Mouse (Mus musculus) liver, embryonic 13.5 days (tissue): ENCODE measurements around the gene Pcid2. TPM values are rescaled to one million over a fixed set of nuclear protein-coding genes. Genes with fewer than 3 reads are reported as not detected.

Source experiments
- ATAC-seq: fragments of 200-750 bp; cut with Nextera tagmentation; 2 replicates; pipeline ENCODE4 v1.8.0; 2017; ENCODE audit warnings: low read depth, mild to moderate bottlenecking, moderate number of reproducible peaks, moderate library complexity
- DNase-seq: peaks from one replicate; pipeline ENCODE4 v3.0.0; 2022
- H3K27ac ChIP-seq: fragments of 300-500 bp; sonication (generic); 2 replicates; pipeline ENCODE4 v1.5.1; 2015; ENCODE audit warnings: moderate library complexity, mild to moderate bottlenecking, inconsistent platforms
- H3K27me3 ChIP-seq: fragments of 300-500 bp; sonication (generic); 2 replicates; pipeline ENCODE4 v1.6.1; 2015; ENCODE audit warnings: mild to moderate bottlenecking, inconsistent platforms
- H3K36me3 ChIP-seq: fragments of 300-500 bp; sonication (generic); 2 replicates; pipeline ENCODE4 v1.6.1; 2015; ENCODE audit warnings: mild to moderate bottlenecking, inconsistent platforms
- H3K4me1 ChIP-seq: fragments of 300-500 bp; sonication (generic); replicated peaks from 2 replicates; pipeline ENCODE4 v1.6.1; 2015; ENCODE audit warnings: inconsistent platforms
- H3K4me2 ChIP-seq: fragments of 300-500 bp; sonication (generic); 2 replicates; pipeline ENCODE4 v1.6.1; 2015; ENCODE audit warnings: inconsistent platforms, mild to moderate bottlenecking, moderate library complexity
- H3K4me3 ChIP-seq: fragments of 300-500 bp; sonication (generic); replicated peaks from 2 replicates; pipeline ENCODE4 v1.5.1; 2015; ENCODE audit warnings: mild to moderate bottlenecking, inconsistent platforms
- H3K9ac ChIP-seq: fragments of 300-500 bp; sonication (generic); 2 replicates; pipeline ENCODE4 v1.6.1; 2015; ENCODE audit warnings: mild to moderate bottlenecking, inconsistent platforms
- H3K9me3 ChIP-seq: fragments of 300-500 bp; sonication (generic); replicated peaks from 2 replicates; pipeline ENCODE4 v1.6.1; 2016; ENCODE audit warnings: inconsistent platforms
- WGBS: fragments of 180-500 bp; shearing (Covaris S2); methylation state at CpG from one replicate; pipeline ENCODE4 v1.1.7; 2015; ENCODE audit not compliant: insufficient replicate concordance; 5-methylcytosine and 5-hydroxymethylcytosine counted together
- polyA plus RNA-seq: library from polyadenylated mRNA; unstranded; fragments of >200 nt; fragmentation: Nextera tagmentation; extraction: Ambion mirVana; gene quantifications from 2 replicates; pipeline ENCODE4 v1.2.1, GENCODE M21; 2015

Pcid2 gene
- polyA plus RNA-seq, 1 experiment from 2014 or later: 19.8 TPM

GRCm38 (mm10) chr8:13120882-13121665, 15.8 kb upstream of the Pcid2 start:
- Histone ChIP-seq H3K36me3 (peaks cover 83% of the 10 kb centered on the region), H3K9me3 (no peaks in the 10 kb centered on the region), H3K4me1 (peaks cover 57% of the 10 kb centered on the region), H3K9ac (peak overlapping the region; percentile 61), H3K27me3 (no peaks in the 10 kb centered on the region), H3K4me2 (peak overlapping the region; percentile 33), H3K4me3 (no peak overlapping the region), H3K27ac (peak overlapping the region; percentile 86)
- ATAC-seq (peak; percentile 83), DNase-seq (peak; percentile 56)
- 27% methylated on average over 7 of the region's 7 CpGs for WGBS

- ATAC-seq: no peak
- peaks cover 56% of the 10 kb centered on the region for H3K4me1 ChIP-seq
- H3K9me3 ChIP-seq: no peaks in the 10 kb centered on the region
- no peak overlapping the region for H3K4me3 ChIP-seq
- H3K36me3 ChIP-seq: peaks cover 78% of the 10 kb centered on the region
- WGBS: 82% methylated on average over 3 of the region's 3 CpGs
- H3K27ac ChIP-seq: 0 out of 2 replicates have a peak overlapping the region, but pooled peaks have one; percentile 13
- no peak overlapping the region for H3K9ac ChIP-seq
- H3K27me3 ChIP-seq: no peaks in the 10 kb centered on the region
- no peak for DNase-seq
- no peak overlapping the region for H3K4me2 ChIP-seq
These were observed 13.3 kb upstream of the Pcid2 start for GRCm38 (mm10) chr8:13118516-13118915.

GRCm38 (mm10) chr8:13117096-13117495, 11.8 kb upstream of the Pcid2 start:
- WGBS: 82% methylated on average over 2 of the region's 2 CpGs
- no peaks in the 10 kb centered on the region for H3K27me3 ChIP-seq
- no peak overlapping the region for H3K4me2 ChIP-seq
- no peaks in the 10 kb centered on the region for H3K9me3 ChIP-seq
- H3K36me3 ChIP-seq: peaks cover 73% of the 10 kb centered on the region
- H3K4me3 ChIP-seq: no peak overlapping the region
- no peak for ATAC-seq
- no peak overlapping the region for H3K9ac ChIP-seq
- no peak overlapping the region for H3K27ac ChIP-seq
- DNase-seq: no peak
- peaks cover 47% of the 10 kb centered on the region for H3K4me1 ChIP-seq

- DNase-seq (no peak), ATAC-seq (no peak)
- Histone ChIP-seq H3K4me1 (peaks cover 48% of the 10 kb centered on the region), H3K27me3 (no peaks in the 10 kb centered on the region), H3K4me3 (no peak overlapping the region), H3K9ac (no peak overlapping the region), H3K27ac (no peak overlapping the region), H3K9me3 (no peaks in the 10 kb centered on the region), H3K4me2 (no peak overlapping the region), H3K36me3 (peaks cover 47% of the 10 kb centered on the region)
- 70% methylated on average over 4 of the region's 4 CpGs for whole genome bisulfite sequencing
These were observed 8.0 kb upstream of the Pcid2 start for GRCm38 (mm10) chr8:13113232-13113631.

- no peaks in the 10 kb centered on the region for H3K27me3 ChIP-seq
- no peak overlapping the region for H3K4me3 ChIP-seq
- ATAC-seq (no peak), DNase-seq (no peak)
- H3K9ac ChIP-seq: no peak overlapping the region
- 80% methylated on average over 11 of the region's 11 CpGs for WGBS
- peaks cover 41% of the 10 kb centered on the region for H3K36me3 ChIP-seq
- H3K27ac ChIP-seq: no peak overlapping the region
- H3K4me1 ChIP-seq: peaks cover 58% of the 10 kb centered on the region
- H3K4me2 ChIP-seq: no peak overlapping the region
- no peaks in the 10 kb centered on the region for H3K9me3 ChIP-seq
These were observed 6.7 kb upstream of the Pcid2 start for GRCm38 (mm10) chr8:13111917-13112316.

- no peaks in the 10 kb centered on the region for H3K27me3 ChIP-seq
- no peak for ATAC-seq
- H3K4me2 ChIP-seq: peak overlapping the region; percentile 80
- no peak for DNase-seq
- 57% methylated on average over 1 of the region's 1 CpGs for WGBS
- H3K4me1 ChIP-seq: peaks cover 63% of the 10 kb centered on the region
- peaks cover 28% of the 10 kb centered on the region for H3K36me3 ChIP-seq
- peak overlapping the region; percentile 96 for H3K27ac ChIP-seq
- peak overlapping the region; percentile 84 for H3K4me3 ChIP-seq
- H3K9me3 ChIP-seq: no peaks in the 10 kb centered on the region
- H3K9ac ChIP-seq: peak overlapping the region; percentile 51
These were observed 4.2 kb upstream of the Pcid2 start for GRCm38 (mm10) chr8:13109416-13109960.

- peak overlapping the region; percentile 99 for H3K9ac ChIP-seq
- WGBS: 44% methylated on average over 8 of the region's 8 CpGs
- peaks cover 66% of the 10 kb centered on the region for H3K4me1 ChIP-seq
- H3K27ac ChIP-seq: peak overlapping the region; percentile 96
- H3K4me3 ChIP-seq: peak overlapping the region; percentile 84
- H3K9me3 ChIP-seq: no peaks in the 10 kb centered on the region
- peaks cover 24% of the 10 kb centered on the region for H3K36me3 ChIP-seq
- peak overlapping the region; percentile 80 for H3K4me2 ChIP-seq
- ATAC-seq: peak; percentile 54
- no peaks in the 10 kb centered on the region for H3K27me3 ChIP-seq
- DNase-seq: peak; percentile 70
These were observed 3.7 kb upstream of the Pcid2 start for GRCm38 (mm10) chr8:13108967-13109366.

- Histone ChIP-seq H3K27ac (peak overlapping the region; percentile 96), H3K27me3 (no peaks in the 10 kb centered on the region), H3K9ac (peak overlapping the region; percentile 99), H3K4me2 (peak overlapping the region; percentile 80), H3K4me3 (peak overlapping the region; percentile 84), H3K4me1 (peaks cover 75% of the 10 kb centered on the region), H3K9me3 (no peaks in the 10 kb centered on the region), H3K36me3 (peaks cover 16% of the 10 kb centered on the region)
- peak; percentile 75 for DNase-seq
- peak; percentile 51 for ATAC-seq
- 32% methylated on average over 13 of the region's 13 CpGs for WGBS
These were observed 2.9 kb upstream of the Pcid2 start for GRCm38 (mm10) chr8:13107990-13108638.

GRCm38 (mm10) chr8:13105908-13106551, 771 bp upstream of the Pcid2 start:
- H3K9me3 ChIP-seq: no peaks in the 10 kb centered on the region
- peaks cover 7% of the 10 kb centered on the region; the same call in 1 of the 2 replicates for H3K36me3 ChIP-seq
- peak overlapping the region; percentile 96 for H3K27ac ChIP-seq
- ATAC-seq: peak; percentile 43
- H3K27me3 ChIP-seq: no peaks in the 10 kb centered on the region
- H3K4me2 ChIP-seq: peak overlapping the region; percentile 80
- H3K4me3 ChIP-seq: peak overlapping the region; percentile 84
- under 1% methylated on average over 49 of the region's 63 CpGs for WGBS
- peak; percentile 58 for DNase-seq
- peak overlapping the region; percentile 99 for H3K9ac ChIP-seq
- H3K4me1 ChIP-seq: peaks cover 66% of the 10 kb centered on the region

GRCm38 (mm10) chr8:13104691-13105086, 570 bp downstream of the Pcid2 start:
- Histone ChIP-seq H3K27me3 (no peaks in the 10 kb centered on the region), H3K27ac (peak overlapping the region; percentile 93), H3K4me1 (peaks cover 54% of the 10 kb centered on the region), H3K9me3 (no peaks in the 10 kb centered on the region), H3K4me3 (peak overlapping the region; percentile 84), H3K4me2 (peak overlapping the region; percentile 91), H3K9ac (peak overlapping the region; percentile 86), H3K36me3 (peaks cover 14% of the 10 kb centered on the region; the same call in 1 of the 2 replicates)
- WGBS: under 1% methylated on average over 42 of the region's 45 CpGs
- ATAC-seq (peak; percentile 50), DNase-seq (peak; percentile 86)

- H3K9ac ChIP-seq: no peak overlapping the region
- no peak overlapping the region for H3K4me2 ChIP-seq
- no peak overlapping the region for H3K27ac ChIP-seq
- ATAC-seq: no peak
- H3K27me3 ChIP-seq: no peaks in the 10 kb centered on the region
- H3K4me3 ChIP-seq: no peak overlapping the region
- H3K36me3 ChIP-seq: peaks cover 93% of the 10 kb centered on the region
- no peaks in the 10 kb centered on the region for H3K9me3 ChIP-seq
- peaks cover 7% of the 10 kb centered on the region; the same call in 1 of the 2 replicates for H3K4me1 ChIP-seq
- WGBS: 79% methylated on average over 7 of the region's 7 CpGs
- DNase-seq: no peak
These were observed 27.7 kb downstream of the Pcid2 start for GRCm38 (mm10) chr8:13077542-13077941.
